Mouse (Mus musculus) kidney, postnatal 0 days (tissue): ENCODE measurements around the gene Ehmt2. TPM values are rescaled to one million over a fixed set of nuclear protein-coding genes. Genes with fewer than 3 reads are reported as not detected.

Experiments
- ATAC-seq: fragments of 200-750 bp; cut with Nextera tagmentation; replicated peaks from 2 replicates; pipeline ENCODE4 v1.8.0; 2017; ENCODE audit warnings: low read depth, moderate number of reproducible peaks, moderate TSS enrichment, moderate library complexity; ENCODE audit not compliant: low FRiP score
- DNase-seq: peaks from one replicate; pipeline ENCODE4 v3.0.0-alpha.2; 2016; ENCODE audit warnings: low spot score
- H3K27ac ChIP-seq: fragments of 300-500 bp; sonication (generic); 2 replicates; pipeline ENCODE4 v1.5.1; 2014; ENCODE audit warnings: mild to moderate bottlenecking
- H3K27me3 ChIP-seq: fragments of 300-500 bp; sonication (generic); 2 replicates; pipeline ENCODE4 v1.6.1; 2014; ENCODE audit warnings: low read length, mixed read lengths; ENCODE audit not compliant: insufficient read depth
- H3K36me3 ChIP-seq: fragments of 300-500 bp; sonication (generic); 2 replicates; pipeline ENCODE4 v1.6.1; 2014; ENCODE audit warnings: low read length, mixed read lengths; ENCODE audit not compliant: insufficient read depth
- H3K4me1 ChIP-seq: fragments of 300-500 bp; sonication (generic); replicated peaks from 2 replicates; pipeline ENCODE4 v1.6.1; 2014; ENCODE audit warnings: antibody characterized with exemption, low read length, mixed read lengths; ENCODE audit not compliant: insufficient read depth
- H3K4me2 ChIP-seq: fragments of 300-500 bp; sonication (generic); 2 replicates; pipeline ENCODE4 v1.6.1; 2014; ENCODE audit warnings: mild to moderate bottlenecking, low read length, moderate library complexity, mixed read lengths
- H3K4me3 ChIP-seq: fragments of 300-500 bp; sonication (generic); replicated peaks from 2 replicates; pipeline ENCODE4 v1.5.1; 2014; ENCODE audit warnings: low read depth, low read length
- H3K9ac ChIP-seq: fragments of 300-500 bp; sonication (generic); 2 replicates; pipeline ENCODE4 v1.6.1; 2014; ENCODE audit warnings: low read depth, low read length
- H3K9me3 ChIP-seq: fragments of 300-500 bp; sonication (generic); replicated peaks from 2 replicates; pipeline ENCODE4 v1.6.1; 2016; ENCODE audit warnings: low read length, inconsistent platforms, mixed read lengths
- CTCF ChIP-seq: IDR thresholded peaks from 2 replicates; pipeline ENCODE4 v1.5.1; 2016; ENCODE audit warnings: antibody characterized with exemption, low read depth, mild to moderate bottlenecking, moderate library complexity
- WGBS: fragments of 180-500 bp; shearing (Covaris S2); extraction: QIAGEN DNeasy Blood & Tissue Kit; methylation state at CpG from one replicate; pipeline ENCODE4 v1.1.7; 2014; 5-methylcytosine and 5-hydroxymethylcytosine counted together
- polyA plus RNA-seq: library from polyadenylated mRNA; unstranded; fragments of >200 nt; fragmentation: Nextera tagmentation; extraction: Ambion mirVana; gene quantifications from 2 replicates; pipeline ENCODE4 v1.2.1, GENCODE M21; 2015

Ehmt2 gene
- polyA plus RNA-seq, 1 experiment from 2014 or later, result 44.1 TPM

GRCm38 (mm10) chr17:34917188-34917587, 18.9 kb downstream of the Ehmt2 start:
- H3K4me3 ChIP-seq, result no peak overlapping the region
- peaks cover 14% of the 10 kb centered on the region; the same call in 1 of the 2 replicates for H3K36me3 ChIP-seq
- TF ChIP-seq CTCF, result no peak
- DNase-seq (no peak), ATAC-seq (no peak)
- no peak overlapping the region for H3K27ac ChIP-seq
- H3K9ac ChIP-seq, result no peak overlapping the region
- 79% methylated on average over 9 of the region's 9 CpGs for WGBS
- no peaks in the 10 kb centered on the region for H3K27me3 ChIP-seq
- H3K4me1 ChIP-seq, result no peaks in the 10 kb centered on the region
- H3K4me2 ChIP-seq, result no peak overlapping the region
- no peaks in the 10 kb centered on the region for H3K9me3 ChIP-seq

- 41% methylated on average over 6 of the region's 6 CpGs for WGBS
- no peak overlapping the region for H3K27ac ChIP-seq
- no peak overlapping the region for H3K4me2 ChIP-seq
- H3K4me1 ChIP-seq, result no peaks in the 10 kb centered on the region
- H3K4me3 ChIP-seq, result no peak overlapping the region
- no peak overlapping the region for H3K9ac ChIP-seq
- H3K9me3 ChIP-seq, result no peaks in the 10 kb centered on the region
- H3K27me3 ChIP-seq, result no peaks in the 10 kb centered on the region
- TF ChIP-seq CTCF, result peak; percentile 55
- ATAC-seq, result no peak
- peak; percentile 41 for DNase-seq
- no peaks in the 10 kb centered on the region for H3K36me3 ChIP-seq
Measured at GRCm38 (mm10) chr17:34922939-34923338, 24.7 kb downstream of the Ehmt2 start.

GRCm38 (mm10) chr17:34924258-34924657, 26.0 kb downstream of the Ehmt2 start:
- no peak overlapping the region for H3K4me3 ChIP-seq
- ATAC-seq, result no peak
- WGBS, result 65% methylated on average over 5 of the region's 5 CpGs

DNA sequence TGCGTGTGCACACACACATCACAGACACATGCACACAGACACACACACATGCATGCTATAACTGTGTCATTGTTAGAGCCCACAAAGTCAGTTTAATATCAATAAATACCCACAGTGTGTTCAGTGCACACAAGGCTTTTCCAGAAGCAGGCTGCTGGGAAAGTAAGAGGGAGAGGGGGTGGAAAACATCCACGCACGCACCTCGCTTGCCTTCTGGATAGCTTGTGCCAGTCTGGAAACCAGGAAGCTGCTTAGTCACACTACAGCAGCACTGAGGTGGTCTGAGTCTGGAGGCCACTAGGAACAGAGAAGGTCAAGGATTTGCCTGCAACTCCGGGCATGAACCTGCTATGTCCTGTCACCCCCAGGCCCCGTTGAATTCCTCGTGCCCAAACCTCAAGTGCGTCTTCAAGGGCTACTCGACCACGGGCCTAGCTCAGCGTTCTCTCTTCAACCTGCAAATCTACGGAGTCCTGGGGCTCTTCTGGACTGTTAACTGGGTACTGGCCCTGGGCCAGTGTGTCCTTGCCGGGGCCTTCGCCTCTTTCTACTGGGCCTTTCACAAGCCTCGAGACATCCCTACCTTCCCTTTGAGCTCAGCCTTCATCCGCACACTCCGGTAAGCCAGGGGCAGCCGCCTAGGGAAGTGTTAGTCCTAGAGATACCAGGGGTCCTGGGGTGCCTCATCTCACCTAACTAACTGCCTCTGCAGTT, 29.2 kb downstream of the Ehmt2 start:
- Histone ChIP-seq H3K4me3 (no peak overlapping the region), H3K4me2 (no peak overlapping the region), H3K27ac (no peak overlapping the region), H3K36me3 (no peaks in the 10 kb centered on the region), H3K9ac (no peak overlapping the region), H3K4me1 (peaks cover 8% of the 10 kb centered on the region; the same call in 1 of the 2 replicates), H3K27me3 (no peaks in the 10 kb centered on the region), H3K9me3 (no peaks in the 10 kb centered on the region)
- no peak for TF ChIP-seq CTCF
- ATAC-seq, result no peak
- WGBS, result 83% methylated on average over 18 of the region's 18 CpGs
- DNase-seq, result no peak

More at GRCm38 (mm10) chr17:34924258-34924657, 26.0 kb downstream of the Ehmt2 start:
- Histone ChIP-seq H3K4me2 (no peak overlapping the region), H3K9ac (no peak overlapping the region), H3K27me3 (no peaks in the 10 kb centered on the region), H3K9me3 (no peaks in the 10 kb centered on the region), H3K36me3 (no peaks in the 10 kb centered on the region), H3K4me1 (no peaks in the 10 kb centered on the region), H3K27ac (no peak overlapping the region)
- no peak for TF ChIP-seq CTCF
- no peak for DNase-seq

DNA sequence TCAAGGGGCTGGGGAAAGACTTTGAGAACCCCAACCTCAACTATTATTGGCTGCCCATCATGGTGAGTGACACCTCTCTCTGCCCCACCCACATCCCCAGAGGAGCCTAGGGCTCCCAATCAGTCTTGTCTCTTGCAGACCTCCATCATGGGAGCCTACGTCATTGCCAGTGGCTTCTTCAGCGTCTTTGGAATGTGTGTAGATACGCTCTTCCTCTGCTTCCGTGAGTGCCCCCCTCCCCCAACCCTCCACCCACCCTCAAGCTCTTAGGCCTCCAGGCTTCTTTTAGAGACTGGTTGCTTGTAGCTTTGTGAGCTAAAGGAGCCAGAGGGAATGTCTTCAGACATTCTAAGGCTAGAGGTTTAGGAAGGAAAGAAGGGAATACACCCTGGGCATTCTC, 30.6 kb downstream of the Ehmt2 start:
- TF ChIP-seq CTCF, result no peak
- H3K4me3 ChIP-seq, result no peak overlapping the region
- no peaks in the 10 kb centered on the region for H3K27me3 ChIP-seq
- H3K9ac ChIP-seq, result no peak overlapping the region
- H3K27ac ChIP-seq, result no peak overlapping the region
- H3K4me1 ChIP-seq, result peaks cover 10% of the 10 kb centered on the region; the same call in 1 of the 2 replicates
- H3K4me2 ChIP-seq, result no peak overlapping the region
- H3K9me3 ChIP-seq, result no peaks in the 10 kb centered on the region
- DNase-seq (no peak), ATAC-seq (no peak)
- WGBS, result 65% methylated on average over 4 of the region's 4 CpGs
- H3K36me3 ChIP-seq, result no peaks in the 10 kb centered on the region; the same call in 1 of the 2 replicates

GRCm38 (mm10) chr17:34931061-34931734, 32.9 kb downstream of the Ehmt2 start, which contains the start of gene Neu1:
Neu1 (plus strand) TSS chr17:34931253.
- H3K4me1 ChIP-seq, result peaks cover 15% of the 10 kb centered on the region; the same call in 1 of the 2 replicates
- peak within 1 kb of the TSS; percentile 63 for H3K27ac ChIP-seq
- H3K36me3 ChIP-seq, result peaks cover 4% of the 10 kb centered on the region; the same call in 1 of the 2 replicates

More at GRCm38 (mm10) chr17:34931061-34931734, 32.9 kb downstream of the Ehmt2 start, which contains the start of gene Neu1:
- peak within 1 kb of the TSS; percentile 97 for H3K4me2 ChIP-seq
- H3K27me3 ChIP-seq, result no peaks in the 10 kb centered on the region
- ATAC-seq (peak; percentile 96), DNase-seq (peak; percentile 100)
- TF ChIP-seq CTCF, result peak; percentile 87
- H3K9ac ChIP-seq, result peak within 1 kb of the TSS; percentile 73
- H3K4me3 ChIP-seq, result peak within 1 kb of the TSS; percentile 64
- no peaks in the 10 kb centered on the region for H3K9me3 ChIP-seq
- WGBS, result under 1% methylated on average over 38 of the region's 38 CpGs
